Mouse (Mus musculus) layer of hippocampus, adult 9-11 months (tissue): Measurements from ENCODE around the gene Myt1.

ENCODE experiments used
- DNase-seq: peaks from one replicate; pipeline ENCODE4 v3.0.0; 2022

Gene Myt1

GRCm38 (mm10) chr2:181763006-181763830 lies at the start of gene Myt1:
Myt1 (plus strand) TSS chr2:181763332.
- DNase-seq = no peak

GRCm38 (mm10) chr2:181713749-181714148 lies 49.4 kb upstream of the Myt1 start:
- peak; percentile 82 for DNase-seq

GRCm38 (mm10) chr2:181714903-181715326 lies 48.2 kb upstream of the Myt1 start, which contains the start of gene Oprl1:
Oprl1 (plus strand) TSS chr2:181715016.
- DNase-seq = peak; percentile 59

- DNase-seq = no peak
These were observed 47.8 kb upstream of the Myt1 start for GRCm38 (mm10) chr2:181715382-181715781.

- DNase-seq = no peak
These were observed 46.1 kb upstream of the Myt1 start for GRCm38 (mm10) chr2:181716991-181717390.

GRCm38 (mm10) chr2:181720061-181720460 lies 43.1 kb upstream of the Myt1 start:
- no peak for DNase-seq

- no peak for DNase-seq
These were observed 41.9 kb upstream of the Myt1 start for GRCm38 (mm10) chr2:181721200-181721599.

GRCm38 (mm10) chr2:181722213-181722612 lies 40.9 kb upstream of the Myt1 start:
- no peak for DNase-seq

GRCm38 (mm10) chr2:181727659-181728262 lies 35.4 kb upstream of the Myt1 start:
- DNase-seq = no peak

- DNase-seq = no peak
These were observed 33.1 kb upstream of the Myt1 start for GRCm38 (mm10) chr2:181730051-181730450.

- no peak for DNase-seq
These were observed 10.5 kb upstream of the Myt1 start for GRCm38 (mm10) chr2:181752626-181753025.

GRCm38 (mm10) chr2:181758147-181758725 lies 4.9 kb upstream of the Myt1 start:
- no peak for DNase-seq

- DNase-seq = peak; percentile 69
These were observed 4.1 kb upstream of the Myt1 start for GRCm38 (mm10) chr2:181759041-181759440.

- DNase-seq = no peak
These were observed 875 bp downstream of the Myt1 start for GRCm38 (mm10) chr2:181763886-181764527.

GRCm38 (mm10) chr2:181764600-181764999 lies 1.5 kb downstream of the Myt1 start:
- DNase-seq = no peak

GRCm38 (mm10) chr2:181765251-181765650 lies 2.1 kb downstream of the Myt1 start:
- no peak for DNase-seq

GRCm38 (mm10) chr2:181766672-181767557 lies 3.8 kb downstream of the Myt1 start:
- DNase-seq = no peak

- no peak for DNase-seq
These were observed 5.3 kb downstream of the Myt1 start for GRCm38 (mm10) chr2:181768451-181768850.

- no peak for DNase-seq
These were observed 6.3 kb downstream of the Myt1 start for GRCm38 (mm10) chr2:181769397-181769796.

- no peak for DNase-seq
These were observed 10.1 kb downstream of the Myt1 start for GRCm38 (mm10) chr2:181773203-181773602.

- no peak for DNase-seq
These were observed 12.7 kb downstream of the Myt1 start for GRCm38 (mm10) chr2:181775786-181776185.

- no peak for DNase-seq
These were observed 14.6 kb downstream of the Myt1 start for GRCm38 (mm10) chr2:181777715-181778114.
